Mouse (Mus musculus): ENCODE results near the gene A130010J15Rik.

GRCm38 (mm10) chr1:193188257-193188656, 20.4 kb downstream of the A130010J15Rik start:
- TF ChIP-seq CTCF (IDR thresholded peaks at IDR 0.05; ENCODE audit: low read depth) (no peak), EP300 (IDR thresholded peaks at IDR 0.05; ENCODE audit: low read depth) (no peak)
